Mouse (Mus musculus) liver, embryonic 14.5 days (tissue): Measurements from ENCODE around the gene Olfr982.

Source experiments
- CTCF ChIP-seq: IDR thresholded peaks from 2 replicates; pipeline ENCODE4 v1.5.1; 2016; ENCODE audit warnings: antibody characterized with exemption, low read depth, control low read depth
- EP300 ChIP-seq: IDR thresholded peaks from 2 replicates; pipeline ENCODE4 v1.6.1; 2016; ENCODE audit warnings: antibody characterized with exemption, low read depth

GRCm38 (mm10) chr9:40114106-40114505 lies 40.5 kb downstream of the Olfr982 start, which contains the start of gene Olfr984:
- TF ChIP-seq CTCF = no peak
- no peak for TF ChIP-seq EP300
